Mouse (Mus musculus): ENCODE results near the gene Wipi2.

DNA sequence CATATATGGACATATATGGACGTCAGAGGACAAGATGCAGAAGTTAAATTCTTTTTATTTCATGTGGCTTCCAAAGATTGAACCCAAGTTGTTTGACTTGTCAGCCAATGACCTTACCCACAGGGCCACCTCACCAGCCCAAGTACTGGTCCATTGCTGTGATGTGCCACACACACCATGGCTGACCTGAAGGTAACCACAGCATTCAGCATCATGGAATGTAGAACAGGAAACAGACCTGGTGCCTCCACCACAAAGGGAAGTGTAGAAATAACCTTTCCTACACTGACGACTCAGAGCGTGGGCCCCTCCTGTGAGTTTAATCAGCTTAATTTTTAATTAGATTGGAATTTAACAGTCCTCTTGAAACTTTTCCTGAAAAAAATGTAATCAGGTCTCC, 62.8 kb downstream of the Wipi2 start:
- no peak for TF ChIP-seq POLR2A (IDR thresholded peaks at IDR 0.05; ENCODE audit: borderline replicate concordance, extremely low read depth, low read depth, low read length)
- TF ChIP-seq CTCF (IDR thresholded peaks at IDR 0.05; ENCODE audit: insufficient read depth, low read length): no peak

All from lung, adult 2 months (tissue).